Mouse (Mus musculus) gastrocnemius, postnatal 4 days (tissue): ENCODE data around the gene Spats2. TPM values are rescaled to one million over a fixed set of nuclear protein-coding genes. Genes with fewer than 3 reads are reported as not detected.
A peak's percentile ranks its signal among the peaks of the same experiment; 100 is the strongest.
"Not testable (repeated sequence)": the region's sequence is repeated elsewhere in the genome, so short reads cannot be mapped to it uniquely, and the experiment has no call there.

Source experiments
- DNase-seq, 2 experiments: peaks; one replicate each; pipeline ENCODE4 v3.0.0; 2021 to 2022; ENCODE audit warnings: low spot score in 2 of 2, mixed read lengths in 2 of 2
- total RNA-seq, 2 experiments: library from RNA; stranded (reverse); gene quantifications; 2 replicates each; pipeline ENCODE4 v1.2.3; 2021

The Spats2 gene
- total RNA-seq, 2 experiments from 2014 or later, result 21.4 to 22.4 TPM

- no peak for DNase-seq
These were observed 97.3 kb downstream of the Spats2 start for GRCm38 (mm10) chr15:99222794-99223584.

- DNase-seq, result no peak
These were observed 98.0 kb downstream of the Spats2 start for GRCm38 (mm10) chr15:99223585-99224207.

- DNase-seq, result no peak
These were observed 98.6 kb downstream of the Spats2 start, which contains the start of gene Kcnh3 for GRCm38 (mm10) chr15:99224208-99224911. Gene Kcnh3, plus strand, starts transcription at chr15:99224861.

GRCm38 (mm10) chr15:99225081-99225810, 99.5 kb downstream of the Spats2 start:
- no peak for DNase-seq

- no peak for DNase-seq
These were observed 100.4 kb downstream of the Spats2 start for GRCm38 (mm10) chr15:99226090-99226489.

- no peak for DNase-seq
These were observed 106.3 kb downstream of the Spats2 start for GRCm38 (mm10) chr15:99231998-99232397.

GRCm38 (mm10) chr15:99233719-99234118, 108.0 kb downstream of the Spats2 start:
- no peak for DNase-seq

- DNase-seq, result no peak
These were observed 108.8 kb downstream of the Spats2 start for GRCm38 (mm10) chr15:99234326-99235010.

GRCm38 (mm10) chr15:99238006-99238405, 112.3 kb downstream of the Spats2 start:
- DNase-seq, result no peak

- no peak for DNase-seq
These were observed 114.4 kb downstream of the Spats2 start for GRCm38 (mm10) chr15:99240129-99240528.

- no peak for DNase-seq
These were observed 115.5 kb downstream of the Spats2 start for GRCm38 (mm10) chr15:99241249-99241648.

GRCm38 (mm10) chr15:99242045-99242444, 116.3 kb downstream of the Spats2 start:
- no peak for DNase-seq

- not testable (repeated sequence) for DNase-seq
These were observed 121.0 kb downstream of the Spats2 start for GRCm38 (mm10) chr15:99246736-99247135.

- no peak for DNase-seq
These were observed 123.3 kb downstream of the Spats2 start for GRCm38 (mm10) chr15:99248972-99249371.

- DNase-seq, result no peak
These were observed 124.2 kb downstream of the Spats2 start for GRCm38 (mm10) chr15:99249938-99250337.

- DNase-seq, result not testable (repeated sequence)
These were observed 125.4 kb downstream of the Spats2 start for GRCm38 (mm10) chr15:99251111-99251510.

- peak; percentile 90 to 97 for DNase-seq
These were observed 126.1 kb downstream of the Spats2 start, which contains the start of gene Mcrs1 for GRCm38 (mm10) chr15:99251626-99252380. Gene Mcrs1, minus strand, starts transcription at chr15:99251961.

GRCm38 (mm10) chr15:99252381-99253174, 126.9 kb downstream of the Spats2 start:
- DNase-seq, result peak; percentile 52 to 75

GRCm38 (mm10) chr15:99253175-99253479, 127.4 kb downstream of the Spats2 start:
- not testable (repeated sequence) for DNase-seq
